Mouse (Mus musculus) layer of hippocampus, adult 8-10 months (tissue): ENCODE data around the gene Zfp738. TPM values are rescaled to one million over a fixed set of nuclear protein-coding genes. Genes with fewer than 3 reads are reported as not detected.
"Not testable (repeated sequence)": the region's sequence is repeated elsewhere in the genome, so short reads cannot be mapped to it uniquely, and the experiment has no call there.

Experiments used
- DNase-seq, 2 experiments: peaks; one replicate each; pipeline ENCODE4 v3.0.0; 2022; ENCODE audit warnings: low spot score in 2 of 2
- total RNA-seq, 4 experiments: library from RNA; stranded (reverse); gene quantifications; 2 replicates each; pipeline ENCODE4 v1.2.4; 2022

Zfp738 gene
- 10 to 100 TPM; 21.2 to 33.3 (median 30.4) TPM for total RNA-seq

GRCm38 (mm10) chr13:67686971-67687370 lies at the start of gene Zfp738:
Zfp738 (minus strand) TSS chr13:67687071.
- no peak for DNase-seq

- not testable (repeated sequence) for DNase-seq
These were observed 47.5 kb upstream of the Zfp738 start for GRCm38 (mm10) chr13:67734391-67734790.

DNA sequence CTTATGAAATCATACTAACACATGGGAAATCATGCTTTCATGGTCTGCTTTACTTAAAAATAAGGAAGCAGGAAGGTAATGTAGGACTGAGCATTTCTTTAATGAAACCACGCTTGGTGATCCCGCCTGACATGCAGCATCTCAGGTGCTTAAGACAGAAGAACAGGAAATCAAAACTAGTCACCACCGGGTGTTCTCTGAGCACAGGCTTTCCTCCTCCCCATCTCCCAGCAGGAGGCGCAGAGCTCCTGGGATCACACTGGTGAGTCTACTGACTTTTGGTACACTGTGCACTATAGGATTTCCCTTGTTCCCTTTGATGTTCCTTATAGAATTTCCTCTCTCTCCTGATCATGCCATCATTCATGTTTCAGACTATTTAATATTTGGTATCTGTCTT lies 42.6 kb upstream of the Zfp738 start:
- DNase-seq = peak in 1 of 2 experiments; percentile 19

- DNase-seq = peak; percentile 55 to 59
These were observed 41.9 kb upstream of the Zfp738 start, which contains the start of gene Zfp65 for GRCm38 (mm10) chr13:67728641-67729318. Zfp65 (minus strand) TSS chr13:67729173.

GRCm38 (mm10) chr13:67728106-67728505 lies 41.2 kb upstream of the Zfp738 start:
- no peak for DNase-seq

GRCm38 (mm10) chr13:67725331-67725730 lies 38.5 kb upstream of the Zfp738 start:
- DNase-seq = not testable (repeated sequence)

- DNase-seq = peak; percentile 91 to 92
These were observed 37.1 kb upstream of the Zfp738 start for GRCm38 (mm10) chr13:67723848-67724479.

- not testable (repeated sequence) for DNase-seq
These were observed 3.0 kb downstream of the Zfp738 start for GRCm38 (mm10) chr13:67683841-67684240.

DNA sequence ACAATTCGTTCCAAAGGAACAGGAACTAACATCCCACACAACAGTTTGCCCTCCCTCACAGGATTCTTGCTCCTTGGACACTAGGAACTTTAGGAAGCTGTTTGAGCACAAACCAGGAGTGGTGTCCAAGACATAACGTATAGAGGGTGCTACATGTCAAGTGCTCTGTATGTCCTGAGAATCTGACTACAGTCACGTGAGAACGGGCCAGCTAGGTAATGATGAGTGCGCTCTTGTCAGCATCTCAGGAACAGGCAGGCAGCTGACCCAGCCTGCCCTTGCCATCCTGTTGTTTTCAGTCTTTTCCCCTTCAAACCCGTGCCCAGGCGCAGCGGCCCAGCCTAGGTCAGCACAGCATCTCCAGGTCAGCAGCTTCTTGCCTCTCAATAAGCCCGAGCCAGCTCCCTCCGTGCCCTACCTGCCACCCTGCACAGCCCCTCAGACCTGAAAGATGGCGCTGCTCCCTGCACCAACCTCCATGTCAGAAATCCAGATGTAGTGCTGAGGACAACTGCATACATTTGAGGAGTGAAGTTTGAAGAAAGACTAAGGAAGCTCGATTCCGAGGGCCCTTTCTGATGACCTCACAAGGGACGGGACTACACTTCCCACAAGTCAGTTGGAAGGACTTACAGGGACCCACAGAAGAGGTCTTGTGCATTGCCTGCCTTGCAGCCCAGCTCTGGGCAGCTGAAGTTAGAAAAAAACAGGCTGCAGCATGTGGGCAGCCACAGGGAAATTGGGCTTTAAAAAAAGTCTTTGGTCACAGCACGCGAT lies 3.7 kb downstream of the Zfp738 start:
- peak; percentile 84 to 89 for DNase-seq

- DNase-seq = no peak
These were observed 12.0 kb downstream of the Zfp738 start for GRCm38 (mm10) chr13:67674902-67675301.

GRCm38 (mm10) chr13:67652496-67652895 lies 34.4 kb downstream of the Zfp738 start:
- DNase-seq = no peak

DNA sequence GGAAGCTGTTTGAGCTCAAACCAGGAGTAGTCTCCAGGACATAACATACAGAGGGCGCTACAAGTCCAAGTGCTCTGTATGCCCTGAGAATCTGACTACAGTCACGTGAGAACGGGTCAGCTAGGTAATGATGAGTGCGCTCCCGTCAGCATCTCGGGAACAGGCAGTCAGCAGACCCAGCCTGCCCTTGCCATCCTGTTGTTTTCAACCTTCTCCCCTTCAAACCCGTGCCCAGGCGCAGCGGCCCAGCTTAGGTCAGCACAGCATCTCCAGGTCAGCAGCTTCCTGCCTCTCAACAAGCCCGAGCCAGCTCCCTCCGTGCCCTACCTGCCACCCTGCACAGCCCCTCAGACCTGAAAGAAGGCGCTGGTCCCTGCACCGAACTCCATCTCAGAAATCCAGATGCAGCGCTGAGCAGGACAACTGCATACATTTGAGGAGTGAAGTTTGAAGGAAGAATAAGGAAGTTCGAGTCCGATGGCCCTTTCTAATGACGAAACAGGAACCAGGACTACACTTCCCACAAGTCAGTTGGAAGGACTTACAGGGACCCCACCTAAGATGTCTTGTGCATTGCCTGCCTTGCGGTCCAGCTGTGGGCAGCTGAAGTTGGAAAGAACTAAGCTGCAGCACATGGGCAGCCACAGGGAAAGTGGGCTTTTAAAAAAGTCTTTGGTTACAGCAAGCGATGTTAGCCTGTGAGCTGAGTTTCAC lies 49.4 kb downstream of the Zfp738 start, which contains the start of the genes Gm49345 and Zfp729a:
Gene Gm49345 (minus strand): TSS at position 476 of the 714 bp plus-strand sequence.
Gene Zfp729a (minus strand): TSS at position 498 of the 714 bp plus-strand sequence.
- DNase-seq = peak; percentile 83 to 86

GRCm38 (mm10) chr13:67610108-67610507 lies 76.8 kb downstream of the Zfp738 start:
- no peak for DNase-seq

GRCm38 (mm10) chr13:67609066-67609876 lies 77.6 kb downstream of the Zfp738 start, which contains the start of gene Zfp729b:
Zfp729b (minus strand) TSS chr13:67609707.
- DNase-seq = peak; percentile 85 to 90

Other genes with a start within 250 kb of the Zfp738 start
- 10 to 100 TPM; 10.5 to 18.9 (median 15.5) TPM for gene Zfp874a, start 235.4 kb downstream of the Zfp738 start, total RNA-seq
- gene Zfp874b, start 202.8 kb downstream of the Zfp738 start, total RNA-seq = 10 to 100 TPM; 12.4 to 23.2 (median 17.5) TPM
- gene Zfp58, start 186.5 kb downstream of the Zfp738 start, total RNA-seq = 10 to 100 TPM in 2 of 4 experiments, 1 to 10 TPM in 2; 8.4 to 12.4 (median 10.4) TPM
- under 1 TPM in 1 of 4 experiments, not detected in 3; 0.25 TPM for gene Gm26965, start 160.9 kb downstream of the Zfp738 start, total RNA-seq
- gene Zfp87, start 160.9 kb downstream of the Zfp738 start, total RNA-seq = 10 to 100 TPM; 21.4 to 24.6 (median 23.7) TPM
- 10 to 100 TPM in 3 of 4 experiments, 1 to 10 TPM in 1; 9.4 to 12.5 (median 10.5) TPM for gene Zfp748, start 133.2 kb downstream of the Zfp738 start, total RNA-seq
- 10 to 100 TPM in 1 of 4 experiments, 1 to 10 TPM in 3; 8.7 to 10.2 (median 9.1) TPM for gene Zfp729b, start 77.4 kb downstream of the Zfp738 start, total RNA-seq
- 1 to 10 TPM in 3 of 4 experiments, not detected in 1; 1.1 to 2.5 (median 1.7) TPM for gene Gm49345, start 49.3 kb downstream of the Zfp738 start, total RNA-seq
- gene Zfp729a, start 49.3 kb downstream of the Zfp738 start, total RNA-seq = 10 to 100 TPM in 3 of 4 experiments, 1 to 10 TPM in 1; 9.2 to 12.6 (median 10.6) TPM
- gene Zfp65, start 42.1 kb upstream of the Zfp738 start, total RNA-seq = 10 to 100 TPM; 12.4 to 20.6 (median 16.4) TPM
- 1 to 10 TPM; 4.5 to 7.8 (median 7.0) TPM for gene Zfp85, start 68.2 kb upstream of the Zfp738 start, total RNA-seq
- gene Zfp493, start 92.6 kb upstream of the Zfp738 start, total RNA-seq = 1 to 10 TPM; 3.5 to 7.2 (median 5.1) TPM
- gene Zfp273, start 126.7 kb upstream of the Zfp738 start, total RNA-seq = 1 to 10 TPM; 7.6 to 9.3 (median 8.5) TPM
- 10 to 100 TPM; 10.6 to 13.8 (median 12.9) TPM for gene Gm10037, start 144.0 kb upstream of the Zfp738 start, total RNA-seq
- gene BC048507, start 176.3 kb upstream of the Zfp738 start, total RNA-seq = not detected